Mouse (Mus musculus) T-helper 17 cell (primary cell): ENCODE data around the gene Mcts1.

Experiments
- in situ Hi-C, 2 experiments: fragments of 300-600 bp; cut with MboI, MseI; formaldehyde crosslinking; loops; 1 replicate in 1 of 2; 2 replicates in 1 of 2; pipeline ENCODE4 v1.15.1; 2025; ENCODE audit warnings: high pct_unique_total_duplicates in 2 of 2

Gene Mcts1

GRCm38 (mm10) chrX:38600177-38600994 lies at the start of gene Mcts1:
TSS of gene Mcts1 (plus strand) at chrX:38600578.
- in situ Hi-C loops = loop anchor here in 1 of 2 experiments (10.0 kb wide), 1 partner anchor 56 kb away; no protein-coding TSS in a partner anchor

- in situ Hi-C loops = loop anchor here in 1 of 2 experiments (10.0 kb wide), 1 partner anchor 882 kb away; no protein-coding TSS in a partner anchor
Measured at GRCm38 (mm10) chrX:38553255-38553654, 47.1 kb upstream of the Mcts1 start.

- in situ Hi-C loops = no loop called here
Measured at GRCm38 (mm10) chrX:38563941-38564541, 36.3 kb upstream of the Mcts1 start.

GRCm38 (mm10) chrX:38564542-38565175 lies 35.7 kb upstream of the Mcts1 start:
- in situ Hi-C loops = no loop called here

GRCm38 (mm10) chrX:38565176-38565542 lies 35.2 kb upstream of the Mcts1 start:
- in situ Hi-C loops = no loop called here

- in situ Hi-C loops = no loop called here
Measured at GRCm38 (mm10) chrX:38566521-38567205, 33.7 kb upstream of the Mcts1 start.

- in situ Hi-C loops = no loop called here
Measured at GRCm38 (mm10) chrX:38576078-38576477, 24.3 kb upstream of the Mcts1 start, which contains the start of gene Cul4b. TSS of gene Cul4b (minus strand) at chrX:38576196.

- in situ Hi-C loops = no loop called here
Measured at GRCm38 (mm10) chrX:38581140-38581539, 19.2 kb upstream of the Mcts1 start.

GRCm38 (mm10) chrX:38583261-38583660 lies 17.1 kb upstream of the Mcts1 start:
- in situ Hi-C loops = no loop called here

- in situ Hi-C loops = no loop called here
Measured at GRCm38 (mm10) chrX:38589827-38590226, 10.6 kb upstream of the Mcts1 start.

GRCm38 (mm10) chrX:38591749-38592148 lies 8.6 kb upstream of the Mcts1 start:
- in situ Hi-C loops = no loop called here

GRCm38 (mm10) chrX:38593180-38593889 lies 7.0 kb upstream of the Mcts1 start:
- in situ Hi-C loops = no loop called here

GRCm38 (mm10) chrX:38600995-38601369 lies 604 bp downstream of the Mcts1 start:
- in situ Hi-C loops = loop anchor here in 1 of 2 experiments (10.0 kb wide), 1 partner anchor 56 kb away; no protein-coding TSS in a partner anchor

- in situ Hi-C loops = loop anchor here in 1 of 2 experiments (5.0 kb wide), 1 partner anchor 448 kb away; the partner anchor contains the start of gene Zbtb33
Measured at GRCm38 (mm10) chrX:38634801-38635637, 34.6 kb downstream of the Mcts1 start, which contains the start of gene C1galt1c1. TSS of gene C1galt1c1 (minus strand) at chrX:38635087.

GRCm38 (mm10) chrX:38635638-38635931 lies 35.2 kb downstream of the Mcts1 start:
- in situ Hi-C loops = loop anchor here in 1 of 2 experiments (5.0 kb wide), 1 partner anchor 448 kb away; the partner anchor contains the start of gene Zbtb33

GRCm38 (mm10) chrX:38641435-38641834 lies 41.1 kb downstream of the Mcts1 start:
- in situ Hi-C loops = no loop called here

- in situ Hi-C loops = no loop called here
Measured at GRCm38 (mm10) chrX:38642183-38642582, 41.8 kb downstream of the Mcts1 start.

GRCm38 (mm10) chrX:38650404-38651039 lies 50.1 kb downstream of the Mcts1 start:
- in situ Hi-C loops = no loop called here

GRCm38 (mm10) chrX:38651167-38651566 lies 50.8 kb downstream of the Mcts1 start:
- in situ Hi-C loops = no loop called here

- in situ Hi-C loops = no loop called here
Measured at GRCm38 (mm10) chrX:38653181-38653580, 52.8 kb downstream of the Mcts1 start.
